Mouse (Mus musculus): ENCODE measurements around the gene Nsfl1c. TPM values are rescaled to one million over a fixed set of nuclear protein-coding genes. Genes with fewer than 3 reads are reported as not detected.

Gene Nsfl1c
- polyA plus RNA-seq, 1 experiment, result 189 TPM

- TF ChIP-seq CTCF (IDR thresholded peaks at IDR 0.05; ENCODE audit: borderline replicate concordance, extremely low read depth, insufficient read depth, insufficient read length) (no peak), POLR2A (IDR thresholded peaks at IDR 0.05; ENCODE audit: borderline replicate concordance, extremely low read depth, insufficient read depth, insufficient read length, poor library complexity, severe bottlenecking) (no peak)
- DNase-seq (ENCODE audit: low read depth), result no peak
Observed at GRCm38 (mm10) chr2:151546571-151546970, 52.6 kb downstream of the Nsfl1c start.

- TF ChIP-seq CTCF (IDR thresholded peaks at IDR 0.05; ENCODE audit: borderline replicate concordance, extremely low read depth, insufficient read depth, insufficient read length) (no peak), POLR2A (IDR thresholded peaks at IDR 0.05; ENCODE audit: borderline replicate concordance, extremely low read depth, insufficient read depth, insufficient read length, poor library complexity, severe bottlenecking) (no peak)
- DNase-seq (ENCODE audit: low read depth), result no peak
Observed at GRCm38 (mm10) chr2:151549615-151550121, 55.7 kb downstream of the Nsfl1c start.

Other genes starting within 250 kb of the Nsfl1c start
- gene 4921509C19Rik, start 18.0 kb upstream of the Nsfl1c start, polyA plus RNA-seq (2012; rRNA removed), result not detected in 2 replicates
- gene Fkbp1a, start 48.3 kb downstream of the Nsfl1c start, polyA plus RNA-seq (2012; rRNA removed), result 174 and 216 TPM in 2 replicates
- gene Sdcbp2, start 78.4 kb downstream of the Nsfl1c start, polyA plus RNA-seq (2012; rRNA removed), result 1.1 TPM in 2 replicates
- gene Snph, start 138.4 kb downstream of the Nsfl1c start, polyA plus RNA-seq (2012; rRNA removed), result 13.8 and 27.0 TPM in 2 replicates
- 0.18 TPM in 1 of 2 replicates, not detected in the other for gene Rad21l, start 174.4 kb downstream of the Nsfl1c start, polyA plus RNA-seq (2012; rRNA removed)
- gene Tmem74b, start 207.8 kb downstream of the Nsfl1c start, polyA plus RNA-seq (2012; rRNA removed), result 22.7 and 23.4 TPM in 2 replicates

All from brain, embryonic 14.5 days (tissue).